Mouse (Mus musculus) brain, embryonic 14.5 days (tissue): ENCODE results near the gene Eif5a.

Experiments used
- CTCF ChIP-seq: fragments of 200-500 bp; IDR thresholded peaks from 2 replicates; pipeline ENCODE4 v1.5.1; 2012; ENCODE audit warnings: inconsistent platforms, mild to moderate bottlenecking, moderate library complexity, borderline replicate concordance; ENCODE audit not compliant: insufficient read depth, insufficient read length; ENCODE audit errors: extremely low read depth
- POLR2A ChIP-seq: fragments of 200-500 bp; IDR thresholded peaks from 2 replicates; pipeline ENCODE4 v1.6.1; 2012; ENCODE audit warnings: mild to moderate bottlenecking, inconsistent platforms, borderline replicate concordance; ENCODE audit not compliant: poor library complexity, insufficient read depth, insufficient read length, severe bottlenecking; ENCODE audit errors: extremely low read depth

GRCm38 (mm10) chr11:69921114-69922011 lies at the start of gene Eif5a:
- TF ChIP-seq CTCF = peak; percentile 69
- peak; percentile 64 for TF ChIP-seq POLR2A
